In genomic region chr9:112119106-112119433, GRCm38 (mm10) we compare ENCODE assay signal across 8 mouse cellular contexts.
A peak's percentile ranks its signal among the peaks of the same experiment; 100 is the strongest.
DNase-seq lines count a peak whose midpoint lies in the region; ATAC-seq and TF ChIP-seq lines count a peak whose summit lies in the region.

No protein-coding gene starts in this region.

- no peak for DNase-seq in heart, postnatal 14 days
- no peak for DNase-seq in lung, postnatal 0 days (ENCODE audit: low spot score)
- DNase-seq in lung, postnatal 4 days: no peak
- DNase-seq in limb, embryonic 11.5 days (ENCODE audit: low spot score): no peak
- no peak for DNase-seq in gastrocnemius, adult 18-20 months (ENCODE audit: low spot score)
- no peak for DNase-seq in right cerebral cortex, postnatal 14 days

- ATAC-seq in heart, embryonic 11.5 days (replicated peaks; ENCODE audit: insufficient number of reproducible peaks, low FRiP score, low TSS enrichment): no peak
- no peak for ATAC-seq in lung, postnatal 0 days
- ATAC-seq in limb, embryonic 11.5 days (ENCODE audit: insufficient number of reproducible peaks, low FRiP score, low TSS enrichment, low read depth): no peak; the same call in 1 of the 2 replicates

- WGBS in heart, embryonic 11.5 days (ENCODE audit: insufficient replicate concordance): 19% methylated on average over 7 of the region's 7 CpGs
- WGBS in lung, postnatal 0 days: 17% methylated on average over 7 of the region's 7 CpGs
- 16% methylated on average over 7 of the region's 7 CpGs for WGBS in limb, embryonic 11.5 days
- WGBS in olfactory bulb, adult 2 months: 36% methylated on average over 7 of the region's 7 CpGs

- TF ChIP-seq POLR2A in olfactory bulb, adult 2 months (IDR thresholded peaks at IDR 0.05; ENCODE audit: insufficient read depth, low read depth, low read length): no peak

- H3K4me1 ChIP-seq in heart, embryonic 11.5 days (ENCODE audit: control insufficient read depth, insufficient read depth, low read length): no peaks in the 10 kb centered on the region; the same call in 1 of the 2 replicates
- no peaks in the 10 kb centered on the region for H3K4me1 ChIP-seq in lung, postnatal 0 days (ENCODE audit: insufficient read depth, low read depth, low read length)
- peaks cover 3% of the 10 kb centered on the region; the same call in 1 of the 2 replicates for H3K4me1 ChIP-seq in limb, embryonic 11.5 days (ENCODE audit: control insufficient read depth, insufficient read depth, low read length)
- H3K4me1 ChIP-seq in olfactory bulb, adult 2 months (ENCODE audit: control insufficient read depth, insufficient read depth, low read length): peaks cover 16% of the 10 kb centered on the region

- intact Hi-C loops in heart, postnatal 14 days (cut with DNase I): no loop called here

- TF ChIP-seq EP300 in lung, postnatal 0 days (IDR thresholded peaks at IDR 0.05): no peak

- no peaks in the 10 kb centered on the region for H3K36me3 ChIP-seq in heart, embryonic 11.5 days (ENCODE audit: control insufficient read depth, insufficient read depth, low read length)
- H3K36me3 ChIP-seq in lung, postnatal 0 days (ENCODE audit: insufficient read depth, low read length): no peaks in the 10 kb centered on the region
- no peaks in the 10 kb centered on the region for H3K36me3 ChIP-seq in limb, embryonic 11.5 days (ENCODE audit: control insufficient read depth, insufficient read depth, low read length)

- H3K4me3 ChIP-seq in heart, embryonic 11.5 days (ENCODE audit: low read depth, low read length): peak overlapping the region; percentile 6
- no peak overlapping the region for H3K4me3 ChIP-seq in lung, postnatal 0 days (ENCODE audit: low read depth, low read length)
- peak overlapping the region; percentile 25; the same call in 1 of the 2 replicates for H3K4me3 ChIP-seq in limb, embryonic 11.5 days (ENCODE audit: low read depth, low read length)
- H3K4me3 ChIP-seq in olfactory bulb, adult 2 months (ENCODE audit: insufficient read depth, low read depth, low read length): no peak overlapping the region

- H3K4me2 ChIP-seq in heart, embryonic 11.5 days: peak overlapping the region; percentile 43
- H3K4me2 ChIP-seq in lung, postnatal 0 days (replicated peaks; ENCODE audit: low read depth, low read length): peak overlapping the region; percentile 19; the same call in 1 of the 2 replicates
- peak overlapping the region; percentile 71 for H3K4me2 ChIP-seq in limb, embryonic 11.5 days (ENCODE audit: low read depth, severe bottlenecking)

- H3K9ac ChIP-seq in heart, embryonic 11.5 days (ENCODE audit: low read depth, low read length): no peak overlapping the region
- H3K9ac ChIP-seq in lung, postnatal 0 days (replicated peaks; ENCODE audit: low read depth): no peak overlapping the region
- no peak overlapping the region for H3K9ac ChIP-seq in limb, embryonic 11.5 days (ENCODE audit: low read length)

- TF ChIP-seq CTCF in lung, postnatal 0 days (IDR thresholded peaks at IDR 0.05): no peak
- TF ChIP-seq CTCF in olfactory bulb, adult 2 months (IDR thresholded peaks at IDR 0.05; ENCODE audit: insufficient read depth, low read depth, low read length): no peak

- H3K9me3 ChIP-seq in heart, embryonic 11.5 days (replicated peaks; ENCODE audit: control insufficient read depth, low read length): no peaks in the 10 kb centered on the region
- no peaks in the 10 kb centered on the region for H3K9me3 ChIP-seq in lung, postnatal 0 days (ENCODE audit: low read length)
- no peaks in the 10 kb centered on the region for H3K9me3 ChIP-seq in limb, embryonic 11.5 days (ENCODE audit: control insufficient read depth, low read length)

- H3K27ac ChIP-seq in heart, embryonic 11.5 days (ENCODE audit: low read depth, low read length): no peak overlapping the region
- H3K27ac ChIP-seq in lung, postnatal 0 days (ENCODE audit: low read length): no peak overlapping the region
- no peak overlapping the region for H3K27ac ChIP-seq in limb, embryonic 11.5 days (replicated peaks; ENCODE audit: low read depth, low read length)
- H3K27ac ChIP-seq in olfactory bulb, adult 2 months (ENCODE audit: insufficient read depth, low read depth, low read length): peak overlapping the region; percentile 47

- H3K27me3 ChIP-seq in heart, embryonic 11.5 days (ENCODE audit: control insufficient read depth, insufficient read depth, low read length): peaks cover 11% of the 10 kb centered on the region
- H3K27me3 ChIP-seq in lung, postnatal 0 days (replicated peaks; ENCODE audit: insufficient read depth, low read length): 0 out of 2 replicates have a peak, but pooled peaks cover 7% of the 10 kb centered on the region
- H3K27me3 ChIP-seq in limb, embryonic 11.5 days (ENCODE audit: control insufficient read depth, insufficient read depth, low read length): 0 out of 2 replicates have a peak, but pooled peaks cover 6% of the 10 kb centered on the region

Comparison
In these comparisons a context has a peak if more than half of its experiments do, and no peak if none do; other contexts are left out.
1. H3K4me2 ChIP-seq: peak in every context shown above with its lines; median percentile 71 in limb, embryonic 11.5 days; 43 in heart, embryonic 11.5 days; 19 in lung, postnatal 0 days.
2. H3K4me3 ChIP-seq: peak in heart, embryonic 11.5 days (single experiment) and limb, embryonic 11.5 days (single experiment); none in lung, postnatal 0 days (single experiment) and olfactory bulb, adult 2 months (single experiment).